Mouse (Mus musculus): ENCODE measurements around the gene Stmnd1. TPM values are rescaled to one million over a fixed set of nuclear protein-coding genes. Genes with fewer than 3 reads are reported as not detected.
"Not testable (repeated sequence)": the region's sequence is repeated elsewhere in the genome, so short reads cannot be mapped to it uniquely, and the experiment has no call there.

The Stmnd1 gene
- polyA plus RNA-seq, 1 experiment from 2014 or later: 0.33 TPM

DNA sequence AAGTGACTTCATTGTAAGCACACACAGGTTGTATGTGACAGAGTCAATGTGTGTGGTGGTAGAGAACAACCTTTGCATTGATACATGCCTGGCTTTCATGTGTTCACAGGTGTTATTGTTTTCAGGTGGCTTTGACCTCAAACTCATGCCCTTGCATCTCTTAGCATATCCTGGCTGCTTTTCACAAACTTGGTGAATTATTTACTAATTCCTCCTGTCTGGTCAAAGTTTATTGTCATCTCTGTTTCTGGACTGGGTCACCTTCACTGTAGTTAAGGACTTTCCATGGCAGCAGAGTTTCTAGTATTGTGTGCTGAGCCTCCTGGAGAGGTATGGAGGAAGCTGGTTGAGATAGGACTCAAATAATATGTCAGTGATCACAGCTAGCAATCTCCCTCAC lies 20.8 kb downstream of the Stmnd1 start:
- H3K4me3 ChIP-seq: no peak overlapping the region
- ATAC-seq (ENCODE audit: insufficient number of reproducible peaks, low FRiP score): no peak
- no peaks in the 10 kb centered on the region for H3K9me3 ChIP-seq (replicated peaks)
- H3K27ac ChIP-seq (ENCODE audit: poor library complexity, severe bottlenecking): no peak overlapping the region
- H3K9ac ChIP-seq: no peak overlapping the region
- no peaks in the 10 kb centered on the region for H3K27me3 ChIP-seq (replicated peaks)
- no peaks in the 10 kb centered on the region for H3K36me3 ChIP-seq
- H3K4me1 ChIP-seq (replicated peaks): no peaks in the 10 kb centered on the region
- no peak overlapping the region for H3K4me2 ChIP-seq

DNA sequence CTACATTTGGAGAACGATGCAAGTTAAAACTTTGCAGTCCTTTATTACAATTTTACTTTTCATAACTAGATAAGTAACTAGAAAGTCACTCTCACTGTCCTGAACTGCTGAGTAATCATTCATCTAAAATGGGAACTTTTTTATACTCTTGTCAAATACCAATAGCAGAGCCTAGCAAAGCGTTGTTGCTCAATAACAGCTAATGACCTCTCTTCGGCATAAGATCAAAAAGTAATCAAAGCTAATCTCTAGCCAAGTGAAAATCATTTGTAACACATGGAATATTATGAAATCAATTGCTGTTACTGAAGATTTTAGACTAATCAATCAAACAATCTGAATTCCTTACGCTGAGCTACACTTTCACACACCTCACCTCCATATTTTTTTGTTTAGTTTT lies 24.2 kb downstream of the Stmnd1 start:
- WGBS: 85% methylated on average over 4 of the region's 4 CpGs
- no peak for ATAC-seq (ENCODE audit: insufficient number of reproducible peaks, low FRiP score)
- Histone ChIP-seq H3K9me3 (replicated peaks) (no peaks in the 10 kb centered on the region), H3K9ac (no peak overlapping the region), H3K4me1 (replicated peaks) (no peaks in the 10 kb centered on the region), H3K27ac (ENCODE audit: poor library complexity, severe bottlenecking) (no peak overlapping the region), H3K4me3 (no peak overlapping the region), H3K27me3 (replicated peaks) (no peaks in the 10 kb centered on the region), H3K36me3 (no peaks in the 10 kb centered on the region), H3K4me2 (no peak overlapping the region)

GRCm38 (mm10) chr13:46310790-46311189 lies 37.3 kb downstream of the Stmnd1 start:
- H3K27me3 ChIP-seq (replicated peaks): no peaks in the 10 kb centered on the region
- H3K27ac ChIP-seq (ENCODE audit: poor library complexity, severe bottlenecking): no peak overlapping the region
- no peak overlapping the region for H3K9ac ChIP-seq
- H3K9me3 ChIP-seq (replicated peaks): peaks cover under 1% of the 10 kb centered on the region; the same call in 1 of the 2 replicates
- ATAC-seq (ENCODE audit: insufficient number of reproducible peaks, low FRiP score): no peak
- H3K4me2 ChIP-seq: no peak overlapping the region
- H3K4me1 ChIP-seq (replicated peaks): no peaks in the 10 kb centered on the region
- no peaks in the 10 kb centered on the region for H3K36me3 ChIP-seq
- no peak overlapping the region for H3K4me3 ChIP-seq
- WGBS: 46% methylated on average over 10 of the region's 10 CpGs

DNA sequence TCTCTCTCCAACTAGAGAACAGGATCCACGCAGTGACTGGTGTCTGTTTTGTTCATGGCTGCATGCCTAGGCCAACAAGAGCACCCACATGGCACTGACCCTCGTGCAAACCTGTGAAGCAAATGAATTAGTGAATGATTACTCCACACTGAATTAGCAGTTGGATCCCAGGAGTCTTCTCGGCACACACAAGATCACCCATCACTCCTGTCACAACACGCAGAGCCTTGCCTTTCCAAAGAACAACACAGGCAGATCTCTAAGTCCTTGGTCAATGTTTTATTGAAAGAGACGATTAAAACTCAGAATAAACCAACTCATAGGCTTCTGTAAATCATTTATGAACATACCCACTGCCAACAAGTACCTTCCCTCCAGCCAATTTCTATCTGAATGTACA lies 39.7 kb downstream of the Stmnd1 start:
- Histone ChIP-seq H3K27ac (ENCODE audit: poor library complexity, severe bottlenecking) (no peak overlapping the region), H3K36me3 (no peaks in the 10 kb centered on the region), H3K9ac (no peak overlapping the region), H3K27me3 (replicated peaks) (no peaks in the 10 kb centered on the region), H3K4me1 (replicated peaks) (no peaks in the 10 kb centered on the region), H3K4me2 (no peak overlapping the region), H3K4me3 (no peak overlapping the region), H3K9me3 (replicated peaks) (peaks cover 6% of the 10 kb centered on the region)
- WGBS: 80% methylated on average over 5 of the region's 5 CpGs
- no peak for ATAC-seq (ENCODE audit: insufficient number of reproducible peaks, low FRiP score)

DNA sequence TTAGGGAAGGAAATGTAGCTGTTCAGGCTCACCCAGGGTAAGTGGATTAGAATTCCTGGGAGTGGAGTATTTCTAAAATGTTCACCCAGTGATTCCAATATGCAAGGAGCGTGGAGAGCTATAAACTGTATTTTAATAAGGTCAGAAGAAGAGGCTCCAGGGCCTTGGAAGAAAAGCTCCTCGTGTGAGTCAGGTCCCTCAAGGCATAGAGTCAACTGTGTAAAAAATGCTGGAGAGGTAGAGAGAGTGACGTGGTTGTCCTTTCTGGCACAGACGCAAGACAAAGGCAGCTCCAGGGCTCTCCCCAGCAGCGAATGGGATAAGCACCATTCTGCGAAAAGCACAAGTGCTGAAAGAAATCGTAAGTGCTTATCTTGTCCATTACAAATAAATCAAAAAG lies 41.6 kb downstream of the Stmnd1 start:
- H3K9me3 ChIP-seq (replicated peaks): peaks cover 6% of the 10 kb centered on the region
- no peak overlapping the region for H3K9ac ChIP-seq
- H3K4me3 ChIP-seq: no peak overlapping the region
- ATAC-seq (ENCODE audit: insufficient number of reproducible peaks, low FRiP score): no peak
- WGBS: 81% methylated on average over 7 of the region's 7 CpGs
- no peaks in the 10 kb centered on the region for H3K27me3 ChIP-seq (replicated peaks)
- H3K36me3 ChIP-seq: no peaks in the 10 kb centered on the region
- H3K4me1 ChIP-seq (replicated peaks): no peaks in the 10 kb centered on the region
- H3K27ac ChIP-seq (ENCODE audit: poor library complexity, severe bottlenecking): no peak overlapping the region
- no peak overlapping the region for H3K4me2 ChIP-seq

GRCm38 (mm10) chr13:46326351-46326985 lies 52.9 kb downstream of the Stmnd1 start:
- Histone ChIP-seq H3K4me3 (no peak overlapping the region), H3K4me2 (no peak overlapping the region), H3K9me3 (replicated peaks) (no peaks in the 10 kb centered on the region), H3K4me1 (replicated peaks) (no peaks in the 10 kb centered on the region), H3K9ac (no peak overlapping the region), H3K27ac (ENCODE audit: poor library complexity, severe bottlenecking) (no peak overlapping the region), H3K36me3 (no peaks in the 10 kb centered on the region), H3K27me3 (replicated peaks) (no peaks in the 10 kb centered on the region)
- 76% methylated on average over 4 of the region's 4 CpGs for WGBS
- ATAC-seq (ENCODE audit: insufficient number of reproducible peaks, low FRiP score): no peak

DNA sequence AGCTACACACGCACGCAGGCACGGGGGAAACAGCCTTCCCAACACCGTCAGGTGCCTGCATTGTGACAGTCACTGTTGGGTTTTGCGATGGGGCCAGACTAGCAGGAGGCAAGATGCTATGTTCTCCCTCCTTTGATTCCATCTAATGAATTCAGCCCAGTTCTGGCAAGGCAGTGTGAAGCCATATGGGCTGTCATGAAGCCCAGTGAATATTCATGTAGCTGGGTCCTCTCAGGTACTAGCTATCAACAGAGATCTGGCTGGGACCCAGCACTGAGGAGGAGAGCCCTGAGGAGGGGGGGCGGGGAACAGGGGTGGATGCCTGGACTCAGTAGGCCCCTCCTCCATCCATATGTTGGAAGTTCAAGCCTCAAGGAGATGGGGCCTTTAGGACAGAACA lies 61.5 kb downstream of the Stmnd1 start:
- no peaks in the 10 kb centered on the region for H3K36me3 ChIP-seq

GRCm38 (mm10) chr13:46336281-46336680 lies 62.8 kb downstream of the Stmnd1 start:
- H3K36me3 ChIP-seq; H3K27me3 ChIP-seq (replicated peaks); H3K27ac ChIP-seq (ENCODE audit: poor library complexity, severe bottlenecking); H3K9me3 ChIP-seq (replicated peaks); H3K9ac ChIP-seq; H3K4me1 ChIP-seq (replicated peaks); ATAC-seq (ENCODE audit: insufficient number of reproducible peaks, low FRiP score); H3K4me2 ChIP-seq; H3K4me3 ChIP-seq: not testable (repeated sequence)
- 58% methylated on average over 1 of the region's 1 CpGs for WGBS

More for the DNA sequence above, 61.5 kb downstream of the Stmnd1 start:
- ATAC-seq (ENCODE audit: insufficient number of reproducible peaks, low FRiP score): no peak
- H3K27ac ChIP-seq (ENCODE audit: poor library complexity, severe bottlenecking): no peak overlapping the region
- H3K9ac ChIP-seq: no peak overlapping the region
- no peak overlapping the region for H3K4me2 ChIP-seq
- H3K9me3 ChIP-seq (replicated peaks): peaks cover 5% of the 10 kb centered on the region
- WGBS: 78% methylated on average over 6 of the region's 6 CpGs
- H3K27me3 ChIP-seq (replicated peaks): no peaks in the 10 kb centered on the region
- 0 out of 2 replicates have a peak, but pooled peaks cover 3% of the 10 kb centered on the region for H3K4me1 ChIP-seq (replicated peaks)
- H3K4me3 ChIP-seq: no peak overlapping the region

- H3K9ac ChIP-seq: no peak overlapping the region
Measured at GRCm38 (mm10) chr13:46337791-46338190, 64.3 kb downstream of the Stmnd1 start.

DNA sequence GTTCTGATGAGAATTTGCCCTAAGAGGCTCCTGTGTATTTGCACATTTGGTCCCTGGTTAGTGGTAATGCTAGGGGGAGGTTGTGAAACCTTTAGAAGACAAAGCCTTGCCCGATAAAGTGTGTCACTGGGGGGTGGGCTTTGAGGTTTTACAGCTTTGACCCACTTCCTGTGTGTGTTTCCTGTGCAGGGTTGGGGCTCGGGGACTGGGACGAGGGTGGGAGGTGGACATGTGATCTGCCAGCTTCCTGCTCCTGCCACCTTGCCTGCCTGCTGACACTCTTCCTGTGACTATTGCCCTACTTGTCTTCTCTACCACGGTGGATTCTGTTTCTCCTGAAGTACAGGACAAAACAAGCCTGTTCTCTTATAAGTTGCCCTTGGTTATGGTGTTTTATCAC lies 66.4 kb downstream of the Stmnd1 start:
- H3K4me3 ChIP-seq: no peak overlapping the region
- H3K4me1 ChIP-seq (replicated peaks): 0 out of 2 replicates have a peak, but pooled peaks cover 3% of the 10 kb centered on the region
- ATAC-seq (ENCODE audit: insufficient number of reproducible peaks, low FRiP score): no peak
- no peak overlapping the region for H3K27ac ChIP-seq (ENCODE audit: poor library complexity, severe bottlenecking)
- WGBS: 41% methylated on average over 4 of the region's 4 CpGs
- no peaks in the 10 kb centered on the region for H3K36me3 ChIP-seq
- H3K27me3 ChIP-seq (replicated peaks): no peaks in the 10 kb centered on the region
- no peak overlapping the region for H3K9ac ChIP-seq
- no peak overlapping the region for H3K4me2 ChIP-seq
- no peaks in the 10 kb centered on the region for H3K9me3 ChIP-seq (replicated peaks)

More at GRCm38 (mm10) chr13:46337791-46338190, 64.3 kb downstream of the Stmnd1 start:
- H3K9me3 ChIP-seq (replicated peaks): no peaks in the 10 kb centered on the region
- H3K4me2 ChIP-seq: no peak overlapping the region
- H3K27ac ChIP-seq (ENCODE audit: poor library complexity, severe bottlenecking): no peak overlapping the region
- H3K36me3 ChIP-seq: no peaks in the 10 kb centered on the region
- no peak for ATAC-seq (ENCODE audit: insufficient number of reproducible peaks, low FRiP score)
- WGBS: 67% methylated on average over 2 of the region's 2 CpGs
- no peak overlapping the region for H3K4me3 ChIP-seq
- H3K4me1 ChIP-seq (replicated peaks): 0 out of 2 replicates have a peak, but pooled peaks cover 3% of the 10 kb centered on the region
- no peaks in the 10 kb centered on the region for H3K27me3 ChIP-seq (replicated peaks)

GRCm38 (mm10) chr13:46340583-46340982 lies 67.1 kb downstream of the Stmnd1 start:
- 0 out of 2 replicates have a peak, but pooled peaks cover 3% of the 10 kb centered on the region for H3K4me1 ChIP-seq (replicated peaks)
- H3K4me3 ChIP-seq: no peak overlapping the region
- no peaks in the 10 kb centered on the region for H3K27me3 ChIP-seq (replicated peaks)
- 90% methylated on average over 8 of the region's 8 CpGs for WGBS
- H3K9ac ChIP-seq: no peak overlapping the region
- ATAC-seq (ENCODE audit: insufficient number of reproducible peaks, low FRiP score): no peak
- H3K4me2 ChIP-seq: no peak overlapping the region
- H3K27ac ChIP-seq (ENCODE audit: poor library complexity, severe bottlenecking): no peak overlapping the region
- H3K9me3 ChIP-seq (replicated peaks): no peaks in the 10 kb centered on the region
- no peaks in the 10 kb centered on the region for H3K36me3 ChIP-seq

GRCm38 (mm10) chr13:46341419-46341818 lies 67.9 kb downstream of the Stmnd1 start:
- ATAC-seq (ENCODE audit: insufficient number of reproducible peaks, low FRiP score): no peak
- WGBS: 82% methylated on average over 5 of the region's 5 CpGs

More at GRCm38 (mm10) chr13:46341419-46341818, 67.9 kb downstream of the Stmnd1 start:
- H3K4me3 ChIP-seq: no peak overlapping the region
- no peaks in the 10 kb centered on the region for H3K27me3 ChIP-seq (replicated peaks)
- no peak overlapping the region for H3K9ac ChIP-seq
- H3K27ac ChIP-seq (ENCODE audit: poor library complexity, severe bottlenecking): no peak overlapping the region
- no peaks in the 10 kb centered on the region for H3K36me3 ChIP-seq
- 0 out of 2 replicates have a peak, but pooled peaks cover 3% of the 10 kb centered on the region for H3K4me1 ChIP-seq (replicated peaks)
- no peaks in the 10 kb centered on the region for H3K9me3 ChIP-seq (replicated peaks)
- H3K4me2 ChIP-seq: no peak overlapping the region
